Mouse (Mus musculus) small intestine, adult 2 months (tissue): Measurements from ENCODE around the gene Ryr2.

Source experiments
- CTCF ChIP-seq: fragments of 200-500 bp; IDR thresholded peaks from 2 replicates; pipeline ENCODE4 v1.5.1; 2012; ENCODE audit warnings: low read depth, mild to moderate bottlenecking, control low read depth, inconsistent platforms, low read length, moderate library complexity, mixed read lengths; ENCODE audit not compliant: insufficient replicate concordance, insufficient read length; ENCODE audit errors: extremely low read depth
- POLR2A ChIP-seq: fragments of 200-500 bp; IDR thresholded peaks from 2 replicates; pipeline ENCODE4 v1.6.1; 2012; ENCODE audit warnings: low read depth, mild to moderate bottlenecking, control low read depth, inconsistent platforms, low read length, moderate library complexity

- TF ChIP-seq CTCF (no peak), POLR2A (no peak)
Measured at GRCm38 (mm10) chr13:12093146-12093545, 13.6 kb downstream of the Ryr2 start.
